Mouse (Mus musculus): Measurements from ENCODE around the gene Sorcs3.

GRCm38 (mm10) chr19:48584938-48585560 is 379.2 kb downstream of the Sorcs3 start:
- TF ChIP-seq CTCF (IDR thresholded peaks at IDR 0.05; ENCODE audit: borderline replicate concordance, insufficient read depth, low read length) (no peak), POLR2A (IDR thresholded peaks at IDR 0.05; ENCODE audit: low read depth, low read length) (no peak)

Data from embryonic fibroblast, embryonic 13.5 days (primary cell).